Mouse (Mus musculus): Measurements from ENCODE around the gene Rgs8.

Rgs8 gene

DNA sequence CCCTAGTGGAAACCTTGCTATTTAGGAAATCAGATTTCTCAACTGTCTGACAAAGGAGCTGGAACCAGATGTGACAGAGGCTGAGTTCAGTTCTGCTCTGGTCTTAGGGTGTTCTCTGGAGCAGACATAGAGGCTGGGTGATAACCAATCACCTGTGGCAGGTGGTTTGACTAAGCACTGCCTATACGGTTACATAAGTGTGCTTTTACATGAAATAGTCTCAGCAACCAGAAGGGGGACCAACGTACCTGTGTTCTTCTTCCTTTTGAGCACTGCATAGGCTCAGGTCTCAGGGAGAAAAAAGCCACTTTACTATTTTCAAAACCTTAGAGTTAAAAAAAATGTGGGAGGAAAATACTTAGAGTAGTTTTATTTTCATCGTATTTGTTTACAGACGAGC lies 22.8 kb downstream of the Rgs8 start:
- DNase-seq (ENCODE audit: low read depth), result no peak

DNA sequence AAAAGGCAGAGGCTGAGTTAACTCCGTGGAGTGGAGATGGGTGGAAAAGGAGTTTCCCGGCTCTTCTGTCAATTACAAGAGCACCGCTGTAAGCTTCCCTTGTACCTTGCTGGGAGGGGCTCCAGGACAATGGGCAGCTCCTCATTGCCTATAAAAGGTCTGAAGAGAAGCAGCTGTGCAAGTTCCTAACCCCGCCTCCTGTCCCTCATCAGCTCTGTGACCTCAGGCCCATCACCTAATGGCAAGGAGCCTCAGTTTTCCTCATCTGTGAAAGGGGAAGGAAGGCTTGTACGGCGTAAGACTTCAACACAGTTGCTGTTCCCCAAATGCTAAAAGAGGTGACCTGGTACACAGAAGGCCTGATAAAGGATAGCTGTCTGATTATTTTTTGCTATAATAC lies 24.8 kb downstream of the Rgs8 start:
- no peak for DNase-seq (ENCODE audit: low read depth)

DNA sequence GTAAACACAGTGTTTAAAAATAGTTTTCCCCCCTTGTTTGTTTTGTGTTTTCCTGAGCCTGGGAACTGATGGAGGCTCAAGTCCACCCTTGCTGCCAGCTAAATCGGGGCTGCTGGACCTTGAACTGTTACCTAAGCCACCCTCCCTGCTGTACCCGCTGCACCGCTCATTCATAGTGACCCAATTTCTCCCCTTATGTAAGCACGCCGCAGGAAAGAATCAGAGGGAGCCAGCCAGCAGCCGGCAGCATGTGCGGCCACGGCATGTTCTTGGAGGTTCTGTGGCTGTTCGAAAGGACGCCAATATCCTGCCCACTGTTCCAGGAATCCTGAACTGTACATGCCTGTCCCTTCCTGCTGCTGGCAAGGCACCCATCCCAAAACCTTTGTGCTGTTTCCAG lies 26.3 kb downstream of the Rgs8 start:
- DNase-seq (ENCODE audit: low read depth), result no peak

DNA sequence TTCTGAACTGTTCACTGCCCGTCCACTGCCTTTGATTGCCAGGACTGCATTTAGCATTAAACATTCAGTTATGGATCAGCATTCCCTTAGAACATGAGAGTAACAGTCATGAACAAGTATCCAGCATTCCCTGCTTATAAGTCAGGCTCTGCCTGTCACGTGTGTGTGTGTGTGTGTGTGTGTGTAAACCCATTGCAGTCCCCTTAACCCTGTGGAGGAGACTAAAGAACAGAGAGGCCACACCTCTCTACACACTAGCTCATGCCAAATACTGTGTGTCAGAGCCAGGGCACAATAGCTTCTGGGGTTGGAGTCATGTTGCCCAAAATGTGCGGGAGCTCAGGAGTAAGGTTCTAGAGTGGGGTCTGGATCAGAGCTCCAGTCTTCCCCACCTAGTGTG lies 26.8 kb downstream of the Rgs8 start:
- no peak for DNase-seq (ENCODE audit: low read depth)

DNA sequence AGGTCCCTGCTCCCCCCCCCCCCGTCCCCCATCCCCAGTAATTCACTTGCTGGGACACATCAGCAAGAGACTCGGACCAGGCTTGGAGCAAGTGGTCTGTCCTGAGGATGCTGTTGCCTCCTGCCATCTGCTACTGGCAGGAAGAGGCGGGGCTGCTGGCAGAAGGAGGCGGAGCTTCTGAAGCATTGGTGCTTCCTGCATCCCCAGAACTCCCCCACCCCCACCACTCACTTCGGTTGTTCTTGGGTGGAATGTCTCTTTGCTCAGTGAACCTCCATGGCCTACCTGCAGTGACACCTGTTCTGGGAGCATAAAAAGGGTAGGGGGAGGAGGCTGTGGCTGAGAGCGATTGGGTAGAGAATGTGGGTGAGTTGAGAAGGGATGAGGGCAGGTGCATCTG lies 27.5 kb downstream of the Rgs8 start:
- no peak for DNase-seq (ENCODE audit: low read depth)

DNA sequence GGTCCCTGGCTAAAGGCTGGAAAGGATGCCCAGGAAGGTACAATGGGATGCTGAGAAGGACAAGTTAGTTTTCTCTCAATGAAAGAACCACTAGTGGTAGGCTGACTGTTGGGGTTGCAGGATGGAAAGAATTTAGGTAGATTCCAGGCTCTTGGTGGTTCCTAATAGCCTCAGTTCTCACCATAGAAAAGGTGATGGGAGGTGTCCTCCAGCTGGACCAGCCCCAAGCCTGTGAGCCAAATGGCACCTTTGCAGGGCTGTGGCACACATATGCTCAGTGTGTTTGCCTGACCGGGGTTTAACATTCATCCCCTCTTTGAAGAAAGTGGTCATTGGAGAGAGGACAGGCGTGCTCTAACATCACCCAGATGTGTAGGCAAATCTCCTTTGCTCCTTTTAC lies 28.2 kb downstream of the Rgs8 start:
- no peak for DNase-seq (ENCODE audit: low read depth)

DNA sequence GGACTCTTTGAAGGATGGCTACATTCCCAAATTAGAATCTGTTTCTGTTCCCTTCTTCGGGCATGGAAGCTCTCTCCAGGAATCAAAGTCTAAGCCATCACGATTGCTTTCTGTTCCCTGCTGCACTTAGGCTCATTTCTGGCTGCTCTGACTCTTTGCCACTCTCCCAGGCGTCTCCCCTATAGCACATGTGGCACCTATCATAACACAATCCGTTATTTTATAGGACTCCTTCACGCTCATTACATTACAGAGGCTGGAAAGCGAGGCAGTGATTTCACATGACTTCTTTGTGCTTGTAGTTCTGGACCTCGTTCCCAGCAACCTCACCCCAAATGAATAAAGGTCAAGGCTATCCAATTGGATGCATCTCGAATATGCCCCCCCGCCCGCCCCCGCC lies 30.4 kb downstream of the Rgs8 start:
- DNase-seq (ENCODE audit: low read depth), result no peak

DNA sequence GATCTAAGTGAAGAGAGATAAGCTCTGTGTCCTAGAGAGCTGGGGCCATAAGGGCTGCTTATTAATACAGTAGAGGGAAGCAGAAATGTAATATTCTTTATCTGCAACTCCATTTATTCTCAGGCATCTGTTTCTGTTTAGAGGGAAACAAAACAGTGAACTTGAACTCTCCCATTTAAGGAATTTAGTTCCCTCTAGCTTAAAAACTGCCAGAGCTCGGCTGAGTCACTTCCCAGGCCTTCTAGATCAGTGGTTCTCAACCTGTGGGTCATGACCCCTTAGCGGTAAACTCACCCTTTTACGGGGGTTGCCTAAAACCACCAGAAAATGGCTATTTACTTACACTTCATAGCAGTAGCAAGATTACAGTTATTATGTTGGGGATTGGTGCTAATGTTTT lies 32.8 kb downstream of the Rgs8 start:
- DNase-seq (ENCODE audit: low read depth), result peak; percentile 82

DNA sequence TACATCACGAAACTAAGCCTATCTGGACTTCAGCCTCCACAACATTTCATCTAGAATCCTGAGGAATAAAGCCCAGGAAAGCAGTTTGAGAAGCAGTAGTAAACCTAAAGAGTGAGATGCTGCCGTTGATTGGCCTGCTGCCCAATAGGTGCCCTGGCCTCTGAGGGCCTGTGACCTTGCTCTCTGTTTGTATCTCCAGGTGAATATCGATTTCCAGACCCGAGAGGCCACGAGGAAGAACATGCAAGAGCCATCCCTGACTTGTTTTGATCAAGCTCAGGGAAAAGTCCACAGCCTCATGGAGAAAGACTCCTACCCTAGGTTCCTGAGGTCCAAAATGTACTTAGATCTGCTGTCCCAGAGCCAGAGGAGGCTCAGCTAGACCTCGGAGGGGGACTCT lies 39.7 kb downstream of the Rgs8 start:
- DNase-seq (ENCODE audit: low read depth), result no peak

DNA sequence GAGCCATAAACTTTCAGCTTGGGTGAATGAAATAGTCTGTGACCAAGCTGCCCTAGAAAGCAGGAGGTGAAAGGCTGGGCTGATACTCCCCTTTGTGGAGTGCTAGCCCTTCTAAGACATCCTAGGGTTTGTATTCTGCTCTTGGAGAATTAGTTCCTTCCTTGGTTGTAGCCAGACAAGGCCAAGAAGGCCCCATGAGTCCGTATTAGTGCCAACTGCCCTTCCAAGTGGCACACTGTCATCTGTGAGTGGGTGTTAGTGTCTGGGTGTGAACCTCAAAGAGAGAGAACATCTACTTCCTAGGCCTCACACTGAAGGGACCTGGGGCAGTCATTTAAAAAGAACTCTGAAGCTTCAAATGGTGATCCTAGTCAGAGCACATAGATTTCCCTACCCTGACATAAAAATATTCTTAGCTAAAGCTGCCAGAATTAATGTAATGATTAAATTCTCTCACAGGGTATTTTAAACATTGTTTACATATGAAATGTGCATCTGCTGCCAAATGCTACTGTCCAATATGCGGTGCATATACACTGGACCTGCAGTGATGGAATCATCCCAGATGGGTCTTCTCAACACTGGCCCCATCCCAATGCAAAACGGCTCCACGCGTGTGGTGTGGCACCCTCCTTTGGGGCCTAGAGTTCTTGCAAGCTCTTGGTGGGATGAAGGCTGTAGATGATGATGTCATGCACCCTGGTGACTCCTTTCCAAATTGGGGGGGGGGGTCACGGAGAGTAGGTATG lies 41.7 kb downstream of the Rgs8 start:
- no peak for DNase-seq (ENCODE audit: low read depth)

DNA sequence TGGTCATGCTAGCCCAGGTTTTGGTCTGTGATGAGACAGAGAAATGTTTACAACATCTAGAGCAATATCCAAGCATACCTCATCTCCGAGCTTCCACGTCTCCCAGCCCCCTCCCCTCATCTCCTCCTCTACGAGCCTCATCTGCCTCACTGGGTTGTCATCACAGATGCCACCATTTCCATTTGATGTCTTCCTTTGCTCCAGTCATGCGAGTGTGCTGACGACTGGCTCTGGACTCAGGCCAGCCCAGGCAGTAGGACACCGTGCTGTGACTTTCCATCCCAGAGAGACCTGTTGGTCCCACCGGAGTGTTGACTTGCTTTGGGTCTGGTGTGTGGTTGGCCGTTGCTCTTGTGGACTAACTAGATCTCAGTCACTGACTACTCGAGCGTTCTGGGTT lies 42.6 kb downstream of the Rgs8 start:
- no peak for DNase-seq (ENCODE audit: low read depth)

DNA sequence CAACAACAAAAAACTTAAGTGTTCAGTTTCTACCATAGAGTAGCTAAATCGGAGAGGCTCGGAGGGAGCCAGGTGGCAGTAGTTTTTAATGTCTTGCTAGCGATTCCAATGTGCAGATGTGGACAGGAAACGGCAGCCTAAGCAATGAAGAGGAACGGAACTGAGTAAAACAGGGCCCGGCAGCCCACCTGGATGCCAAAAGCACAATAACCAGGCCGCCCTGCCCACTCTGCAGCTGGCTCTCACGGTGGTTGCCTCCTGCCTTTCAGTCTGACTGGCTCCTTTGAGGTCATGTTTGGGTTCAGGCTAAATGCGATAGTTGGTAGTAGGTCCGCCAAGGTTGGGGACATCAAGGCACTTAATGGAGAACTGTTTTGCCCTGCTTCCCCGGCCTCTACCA lies 43.3 kb downstream of the Rgs8 start:
- no peak for DNase-seq (ENCODE audit: low read depth)

DNA sequence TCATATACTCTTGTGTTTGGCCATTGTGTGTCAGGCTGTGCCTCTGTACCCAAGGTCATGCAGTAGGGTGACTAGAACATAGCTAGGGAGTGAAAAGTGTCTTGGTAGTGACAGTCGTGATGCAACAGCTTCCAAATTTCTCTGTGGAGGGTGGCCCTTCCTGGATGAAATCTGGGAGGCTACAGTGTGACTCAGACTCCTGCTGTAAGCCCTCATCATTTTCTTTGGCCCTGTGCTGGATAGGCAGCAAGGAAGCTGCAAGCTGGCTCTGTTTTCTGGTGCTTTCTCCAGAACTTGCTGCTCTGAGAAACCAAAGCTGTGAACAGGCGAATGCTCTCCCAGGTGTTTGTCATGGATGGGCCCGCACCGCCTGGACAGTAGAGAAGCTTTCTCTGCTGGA lies 43.7 kb downstream of the Rgs8 start:
- DNase-seq (ENCODE audit: low read depth), result peak; percentile 52

DNA sequence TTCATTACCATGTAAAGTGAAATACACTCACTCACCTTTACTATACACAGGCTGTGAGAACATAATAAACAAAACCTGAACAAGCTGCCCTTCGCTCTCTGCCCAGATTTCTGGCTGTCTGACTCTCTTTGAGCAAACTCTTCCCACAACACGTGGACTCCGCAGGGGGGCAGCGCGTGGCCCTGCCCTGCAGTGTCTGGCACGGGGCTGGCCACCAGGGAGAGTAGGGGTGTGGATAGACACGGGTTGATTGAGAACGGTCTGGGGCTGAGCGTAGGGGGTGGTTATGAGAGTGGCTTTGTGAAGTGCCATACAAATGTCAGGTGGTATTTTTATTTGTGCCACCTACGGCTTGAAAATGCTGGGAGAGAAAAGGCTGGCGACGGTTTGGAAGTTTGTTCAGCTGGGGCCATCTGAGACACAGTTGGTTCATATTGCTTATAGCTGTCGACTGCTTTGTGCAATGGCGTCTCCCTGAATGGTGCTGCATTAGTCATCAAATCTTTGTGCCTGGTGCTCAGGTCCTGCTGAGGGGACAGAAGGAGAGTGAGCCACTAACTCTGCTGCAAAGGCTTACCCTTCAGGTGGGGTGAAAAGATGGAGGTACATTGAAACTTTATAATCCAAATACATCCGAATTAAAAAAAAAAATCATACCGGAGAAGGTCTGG lies 44.9 kb downstream of the Rgs8 start:
- DNase-seq (ENCODE audit: low read depth), result no peak

DNA sequence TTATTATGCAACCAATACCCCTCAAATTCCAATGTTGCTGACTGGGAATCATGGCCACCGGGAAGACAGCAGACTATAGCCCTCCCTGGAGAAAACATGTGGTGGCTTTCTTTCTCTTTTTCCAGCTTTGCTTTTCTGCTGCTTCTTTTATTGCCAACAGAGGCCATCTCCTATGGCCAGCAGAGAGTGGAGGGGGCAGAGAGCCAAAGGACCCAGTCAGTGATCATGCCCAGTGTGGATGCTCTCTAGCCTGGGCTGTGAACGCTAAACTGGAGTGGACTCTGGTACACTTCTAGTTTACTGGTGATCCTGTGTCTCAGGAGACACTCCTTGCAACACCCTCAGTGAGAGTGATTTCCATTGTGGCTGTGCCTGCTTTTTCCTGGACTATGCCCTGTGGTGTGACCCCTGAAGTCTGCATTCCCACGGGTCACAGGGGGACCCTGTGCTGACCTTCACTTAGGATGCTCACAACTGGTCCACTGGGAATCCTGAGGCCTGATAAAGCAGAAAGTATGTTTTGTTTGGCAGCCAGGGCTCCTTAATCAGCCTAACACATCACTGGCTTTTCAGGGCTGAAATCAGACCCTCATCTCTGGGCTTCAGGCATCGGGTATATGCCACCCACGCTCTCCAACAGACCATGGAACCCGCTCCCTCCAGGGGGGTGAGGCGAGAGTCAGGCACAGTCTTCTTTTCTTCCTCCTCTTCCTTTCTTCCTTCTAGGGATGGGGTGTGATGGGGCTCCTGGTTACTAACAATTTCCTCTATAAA lies 45.7 kb downstream of the Rgs8 start:
- no peak for DNase-seq (ENCODE audit: low read depth)

DNA sequence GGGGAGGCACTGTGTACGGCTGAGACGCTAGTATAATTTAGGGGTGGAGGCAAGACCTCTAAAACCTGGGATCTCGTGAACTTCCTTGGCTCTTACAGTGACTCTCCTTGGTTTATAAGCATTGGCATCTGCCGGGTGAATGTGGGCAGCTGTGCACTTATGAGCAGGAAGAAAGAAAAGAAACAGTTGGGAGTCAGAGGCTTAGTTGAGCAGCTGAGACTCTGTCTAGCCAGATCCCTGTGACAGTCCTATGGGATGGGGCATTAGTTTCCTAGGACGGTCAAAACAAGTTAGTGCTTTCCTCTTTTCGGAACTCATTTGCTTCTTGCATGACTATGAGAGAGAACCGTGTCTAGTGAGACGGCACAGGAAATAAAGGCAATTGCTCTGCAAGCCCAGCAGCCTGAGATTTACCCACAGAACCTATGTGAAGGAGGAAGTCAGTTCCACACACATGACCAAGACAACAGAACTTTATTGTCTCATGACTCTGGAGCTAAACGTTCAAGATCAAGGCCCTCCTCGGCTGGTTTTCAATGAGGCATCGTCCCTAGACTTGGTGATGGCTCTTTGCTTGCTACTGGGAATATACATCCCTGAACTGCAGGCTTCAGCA lies 47.7 kb downstream of the Rgs8 start:
- DNase-seq (ENCODE audit: low read depth), result no peak

DNA sequence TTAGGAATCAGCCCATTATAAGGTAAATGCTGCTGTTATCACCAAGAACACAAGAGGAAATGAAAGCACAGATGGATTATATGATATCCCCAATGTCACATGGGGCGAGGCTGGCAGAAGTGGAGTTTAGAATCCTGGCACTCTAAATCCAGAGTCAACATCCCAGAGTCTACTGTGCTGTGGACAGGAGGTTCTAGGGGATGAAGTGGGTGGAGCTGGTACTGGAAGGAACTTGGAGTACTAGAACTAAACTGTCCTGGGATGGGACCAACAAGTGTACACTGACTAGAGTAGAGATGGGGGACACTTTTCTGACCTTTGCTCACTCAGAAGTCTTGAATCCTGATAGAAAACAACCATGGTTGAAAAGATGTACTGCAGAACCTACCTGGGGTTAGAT lies 48.6 kb downstream of the Rgs8 start:
- DNase-seq (ENCODE audit: low read depth), result no peak

DNA sequence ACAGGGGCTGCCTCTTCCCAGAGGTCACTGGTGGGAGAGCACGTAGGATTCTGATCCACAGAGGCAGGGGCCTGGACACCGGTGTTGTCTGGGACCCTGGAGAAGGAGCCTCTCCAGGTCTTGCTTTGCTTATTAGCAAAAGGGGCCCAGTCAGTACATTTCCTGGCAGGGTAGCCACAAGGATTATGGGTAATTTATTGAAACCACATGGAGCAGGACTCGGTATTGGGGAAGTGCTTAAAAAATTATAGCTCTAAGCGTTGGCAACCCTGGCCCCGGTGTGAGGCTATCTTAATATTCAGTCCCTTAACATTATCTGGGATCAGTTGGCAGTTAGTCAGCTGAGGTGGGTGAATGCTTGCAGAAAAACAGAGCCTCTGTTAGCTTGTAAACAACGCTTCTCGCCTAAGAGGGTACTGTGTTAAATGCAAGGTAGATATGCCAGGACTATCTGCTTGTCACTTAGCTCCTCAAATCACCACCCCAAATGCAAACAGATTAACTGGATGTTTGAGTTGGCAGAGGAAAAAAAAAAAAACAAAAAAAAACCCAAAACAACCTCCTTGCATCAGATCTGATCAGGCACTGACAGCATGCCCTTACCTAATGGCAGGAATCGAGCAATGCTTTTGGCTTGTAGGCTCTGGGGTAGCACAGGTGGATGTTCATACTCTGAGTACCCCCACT lies 49.5 kb downstream of the Rgs8 start:
- peak; percentile 63 for DNase-seq (ENCODE audit: low read depth)

DNA sequence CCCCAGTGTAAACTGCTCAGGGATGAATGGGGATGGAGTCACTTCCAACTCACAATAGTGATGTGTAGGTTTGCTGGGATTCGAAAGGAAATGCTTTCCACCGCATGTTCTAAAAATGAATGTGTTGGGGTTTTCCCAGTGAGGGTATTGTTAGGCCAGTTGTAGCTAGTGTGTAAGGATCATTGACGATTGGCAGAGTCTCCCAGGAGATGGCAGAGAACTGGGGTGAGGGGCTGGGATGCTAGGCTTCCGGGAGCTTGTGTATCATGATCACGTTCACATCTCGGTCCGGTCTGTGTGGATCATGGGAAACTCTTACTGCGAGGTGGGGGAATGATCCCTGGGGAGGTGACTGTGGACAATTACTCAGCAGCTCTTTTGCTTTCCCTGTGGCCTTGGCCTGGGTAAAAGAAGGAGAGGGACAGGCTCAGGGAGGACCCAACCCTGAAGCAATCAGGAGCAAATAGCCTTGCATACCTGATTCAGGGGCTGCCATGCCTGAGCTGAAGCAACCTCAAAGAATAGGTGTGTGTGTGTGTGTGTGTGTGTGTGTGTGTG lies 50.1 kb downstream of the Rgs8 start:
- DNase-seq (ENCODE audit: low read depth), result peak; percentile 39

DNA sequence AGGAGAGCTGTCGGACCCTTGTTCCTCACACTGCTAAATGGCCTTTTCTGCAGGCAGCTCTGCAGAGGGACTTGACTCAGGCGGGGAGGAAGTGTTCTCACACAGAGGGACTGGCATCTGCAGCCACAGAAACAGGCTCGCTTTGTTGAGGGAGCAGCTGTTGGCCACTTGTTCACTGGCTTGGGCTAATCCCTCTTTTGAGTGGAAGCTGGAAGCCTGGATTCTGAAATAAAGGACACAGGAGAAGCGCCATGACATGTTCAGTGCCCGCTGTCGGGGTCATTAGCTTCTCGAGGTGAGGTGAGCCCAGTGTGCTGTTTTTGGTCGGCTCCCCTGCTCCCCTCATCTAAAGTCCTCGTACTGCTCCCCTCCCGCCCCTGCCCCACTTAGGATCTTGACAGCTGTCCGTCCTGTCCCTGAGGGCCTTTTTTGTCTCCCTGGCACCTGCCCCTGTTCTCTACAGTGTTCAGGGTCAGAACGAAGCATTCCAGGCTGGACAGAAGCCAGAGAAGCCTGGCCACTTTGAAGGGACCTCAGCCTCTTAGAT lies 50.7 kb downstream of the Rgs8 start:
- DNase-seq (ENCODE audit: low read depth), result no peak

DNA sequence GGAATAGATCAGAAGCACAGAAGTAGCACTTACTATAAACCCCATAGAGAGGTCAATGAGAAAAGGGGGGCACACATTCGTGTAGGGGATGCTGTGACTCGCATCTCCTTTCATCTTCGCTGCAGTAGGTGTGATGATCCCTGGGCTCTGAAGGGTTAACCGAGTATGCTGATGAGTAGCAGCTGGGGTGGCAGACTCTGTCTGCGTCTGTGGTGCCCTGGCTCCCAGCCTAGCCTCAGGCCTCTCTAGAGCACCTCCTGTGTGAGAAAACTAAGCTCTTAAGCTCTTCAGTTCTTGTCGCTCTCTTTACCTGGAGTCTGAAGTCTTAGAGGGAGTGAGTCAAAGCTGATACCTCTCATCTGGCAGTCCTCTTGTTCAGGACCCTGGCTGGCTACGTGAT lies 51.3 kb downstream of the Rgs8 start:
- no peak for DNase-seq (ENCODE audit: low read depth)

DNA sequence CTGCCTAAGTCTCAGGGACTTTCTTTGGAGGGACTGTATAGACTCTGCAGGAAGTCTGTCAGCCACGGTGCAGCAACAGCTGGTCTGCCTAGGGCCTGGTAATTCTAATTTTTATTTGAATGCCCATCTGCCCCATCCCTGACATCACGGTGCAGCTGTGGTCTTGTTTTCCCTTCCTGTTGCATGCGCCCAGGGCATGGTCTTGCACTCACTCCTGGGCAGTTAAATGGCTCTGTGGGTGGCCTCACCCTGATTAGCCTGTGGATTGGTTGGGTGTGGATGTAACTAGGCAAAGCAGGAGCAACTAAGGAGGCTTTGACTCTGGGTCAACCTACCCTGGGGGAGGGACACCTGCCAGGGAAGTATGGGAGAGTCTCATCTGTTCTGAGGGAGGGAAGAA lies 52.2 kb downstream of the Rgs8 start:
- DNase-seq (ENCODE audit: low read depth), result no peak
